Mouse (Mus musculus) heart, adult 11 months (tissue): Measurements from ENCODE around the gene Tstd2.

ENCODE experiments used
- DNase-seq: peaks from one replicate; pipeline ENCODE4 v3.0.0; 2022

Gene Tstd2

GRCm38 (mm10) chr4:46138287-46139222 lies at the start of gene Tstd2, which contains the start of gene Ncbp1:
Gene Tstd2, minus strand, starts transcription at chr4:46138694.
Gene Ncbp1, plus strand, starts transcription at chr4:46138613.
- peak; percentile 99 for DNase-seq

- DNase-seq = no peak
Observed at GRCm38 (mm10) chr4:46186466-46186865, 48.0 kb upstream of the Tstd2 start.

DNA sequence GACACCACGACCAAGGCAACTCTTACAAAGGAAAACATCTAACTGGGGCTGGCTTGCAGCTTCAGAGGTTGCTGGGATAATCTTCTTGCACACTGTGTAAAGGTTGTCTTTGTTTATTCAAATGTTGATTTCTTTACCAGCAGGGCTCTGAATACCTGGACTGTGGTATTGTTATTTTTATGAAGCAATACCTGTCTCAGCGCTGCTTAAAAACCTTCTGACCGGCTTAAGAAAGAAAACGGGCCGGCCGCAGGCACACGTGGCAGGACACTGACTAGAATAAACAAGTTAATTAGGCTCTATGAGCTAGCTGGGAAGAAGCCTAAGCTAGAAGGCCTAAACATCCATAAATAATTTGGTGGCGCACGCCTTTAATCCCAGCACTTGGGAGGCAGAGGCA lies 47.4 kb upstream of the Tstd2 start:
- no peak for DNase-seq

- no peak for DNase-seq
Observed at GRCm38 (mm10) chr4:46185423-46185822, 46.9 kb upstream of the Tstd2 start.

- no peak for DNase-seq
Observed at GRCm38 (mm10) chr4:46182181-46182580, 43.7 kb upstream of the Tstd2 start.

DNA sequence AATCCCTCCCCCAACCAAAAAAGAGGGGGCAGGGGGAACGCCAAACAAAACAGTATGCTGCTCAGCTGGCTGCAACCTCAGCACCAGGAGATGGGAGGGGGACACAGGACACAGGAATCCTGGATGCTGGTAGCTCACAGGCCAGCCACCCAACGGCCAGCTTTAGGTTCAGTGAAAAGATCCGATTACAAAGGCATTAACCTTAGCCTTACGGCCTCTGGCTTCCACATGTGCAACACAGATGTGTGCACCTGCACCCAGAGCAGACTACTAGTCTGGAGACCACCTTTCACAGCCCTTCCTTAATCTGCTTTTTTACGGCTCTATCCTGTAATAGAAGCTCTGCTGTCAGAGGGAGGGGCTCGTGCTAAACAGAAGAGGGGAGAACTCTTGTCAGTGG lies 42.7 kb upstream of the Tstd2 start:
- peak; percentile 78 for DNase-seq

DNA sequence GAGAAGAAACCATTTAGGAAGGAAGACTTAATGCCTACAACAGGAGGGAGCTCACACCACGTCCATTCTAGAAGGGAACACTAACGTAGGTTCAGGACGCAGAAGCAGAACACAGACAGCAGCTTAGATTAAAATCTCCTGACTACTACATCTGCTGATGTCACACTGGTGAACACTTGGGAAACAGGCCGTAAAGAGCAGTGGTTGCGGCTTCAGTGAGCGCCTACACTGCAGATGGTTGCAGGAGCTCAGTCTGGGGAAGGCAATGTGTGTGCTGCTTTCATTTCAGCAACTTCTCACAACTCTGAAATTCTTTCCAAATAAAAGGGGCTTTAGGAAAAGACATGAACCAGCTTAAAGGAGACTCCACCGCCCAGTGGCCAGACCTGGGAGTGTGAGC lies 39.0 kb upstream of the Tstd2 start:
- DNase-seq = no peak

DNA sequence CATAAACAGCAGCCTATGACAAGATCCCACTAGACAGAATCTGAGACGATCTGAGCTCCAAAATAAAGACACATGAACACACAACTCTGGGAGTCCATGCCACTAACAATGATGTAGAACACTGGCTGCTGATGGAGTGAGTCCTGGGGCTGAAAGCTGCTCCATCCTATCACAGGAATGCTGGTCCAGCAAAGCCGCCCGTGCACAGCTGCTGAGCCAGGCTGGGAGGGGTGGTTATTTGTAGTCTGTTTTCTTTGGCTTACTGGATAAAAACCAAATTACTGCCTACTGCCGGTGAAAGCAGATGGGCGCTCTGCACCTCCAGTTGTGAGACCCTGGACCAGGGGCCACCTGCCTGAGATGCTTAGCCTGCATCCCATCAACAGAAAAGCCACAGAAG lies 38.5 kb upstream of the Tstd2 start:
- no peak for DNase-seq

- no peak for DNase-seq
Observed at GRCm38 (mm10) chr4:46176313-46176712, 37.8 kb upstream of the Tstd2 start.

DNA sequence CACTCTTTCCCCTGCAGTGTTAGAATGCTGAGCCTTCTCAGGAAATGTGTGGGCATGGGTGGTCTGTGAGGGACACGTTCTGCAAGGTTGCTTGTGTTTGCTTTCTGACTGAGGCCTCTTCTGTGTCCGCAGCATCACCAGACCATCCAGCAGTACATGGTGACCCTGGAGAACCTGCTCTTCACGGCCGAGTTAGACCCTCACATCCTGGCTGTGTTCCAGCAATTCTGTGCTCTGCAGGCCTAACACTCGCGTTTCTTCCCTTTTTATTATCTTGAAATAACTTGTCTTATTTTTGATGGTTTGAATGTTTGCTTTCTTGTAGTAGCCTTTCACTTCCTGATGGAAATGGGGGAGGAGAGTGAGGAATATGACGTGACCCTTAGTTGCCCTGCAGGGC lies 33.3 kb upstream of the Tstd2 start:
- DNase-seq = peak; percentile 76

DNA sequence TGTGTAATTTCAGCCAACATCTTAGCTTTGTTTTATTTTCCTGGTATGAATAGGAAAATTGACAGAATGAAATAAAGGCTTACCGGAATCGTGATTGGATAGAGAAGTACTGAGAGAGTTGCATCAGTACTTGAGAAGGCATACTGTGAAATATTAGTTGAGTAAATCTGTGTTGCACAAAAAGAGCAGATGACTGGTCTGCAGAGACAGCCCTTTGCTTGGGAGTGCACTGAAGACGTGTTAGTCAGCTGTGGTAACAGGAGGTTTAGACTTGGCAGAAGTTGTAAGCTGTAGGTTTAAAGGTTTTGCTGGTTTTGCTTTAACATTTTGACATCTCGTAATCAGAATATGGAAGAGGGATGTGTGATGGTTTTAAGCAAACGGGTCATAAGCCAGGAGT lies 27.3 kb upstream of the Tstd2 start:
- no peak for DNase-seq

GRCm38 (mm10) chr4:46164027-46164426 lies 25.5 kb upstream of the Tstd2 start:
- no peak for DNase-seq

DNA sequence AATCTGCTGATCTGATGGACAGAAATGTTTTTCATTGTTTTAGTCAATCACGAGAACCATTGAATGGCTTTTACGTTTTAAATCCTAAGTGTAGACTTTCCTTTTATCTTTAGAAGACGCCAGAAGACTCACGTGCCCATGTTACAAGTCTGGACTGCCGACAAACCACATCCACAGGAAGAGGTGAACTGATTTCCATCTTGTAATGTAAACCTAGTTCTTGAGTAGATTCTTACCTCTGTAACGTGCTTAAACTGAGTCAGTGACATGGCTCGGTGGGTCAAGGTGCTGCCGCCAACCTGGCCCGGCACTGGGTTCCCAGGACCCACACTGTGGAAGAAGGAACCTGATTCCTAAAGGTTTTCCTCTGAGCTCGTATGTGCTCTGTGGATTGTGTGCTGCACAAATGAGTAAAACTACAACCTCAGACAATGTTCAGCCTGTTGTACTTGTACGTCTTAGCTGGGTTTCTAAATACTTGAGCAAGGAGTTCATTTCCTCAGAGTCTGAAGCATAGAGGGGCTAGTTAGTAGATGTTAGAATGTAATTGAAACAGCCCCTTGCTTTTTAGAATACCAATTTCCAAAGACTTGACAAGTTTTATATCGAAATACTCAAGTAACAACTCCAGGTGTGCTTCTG lies 13.5 kb upstream of the Tstd2 start:
- no peak for DNase-seq

GRCm38 (mm10) chr4:46146881-46147280 lies 8.4 kb upstream of the Tstd2 start:
- no peak for DNase-seq

GRCm38 (mm10) chr4:46144323-46144722 lies 5.8 kb upstream of the Tstd2 start:
- no peak for DNase-seq

- DNase-seq = peak; percentile 85
Observed at GRCm38 (mm10) chr4:46137629-46138286, 736 bp downstream of the Tstd2 start.

- DNase-seq = no peak
Observed at GRCm38 (mm10) chr4:46131791-46132190, 6.7 kb downstream of the Tstd2 start.

DNA sequence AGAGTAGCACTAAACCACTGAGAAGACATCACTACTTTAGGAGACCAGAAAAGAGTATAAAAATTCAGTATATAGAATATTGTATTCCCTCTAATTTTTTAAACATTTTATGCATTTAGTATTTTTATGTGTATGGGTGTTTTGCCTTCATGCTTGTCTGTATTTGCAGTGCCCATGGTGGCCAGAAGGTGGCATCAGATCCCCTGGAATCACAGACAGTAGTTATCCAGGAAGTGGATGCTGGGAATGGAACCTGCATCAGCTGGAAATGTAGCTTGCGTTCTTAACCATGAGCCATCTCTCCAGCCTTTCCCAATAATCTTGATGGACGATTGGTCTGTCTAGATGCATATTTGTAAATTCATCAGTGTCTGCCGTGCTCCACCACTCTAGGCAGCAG lies 8.3 kb downstream of the Tstd2 start:
- DNase-seq = peak; percentile 80

DNA sequence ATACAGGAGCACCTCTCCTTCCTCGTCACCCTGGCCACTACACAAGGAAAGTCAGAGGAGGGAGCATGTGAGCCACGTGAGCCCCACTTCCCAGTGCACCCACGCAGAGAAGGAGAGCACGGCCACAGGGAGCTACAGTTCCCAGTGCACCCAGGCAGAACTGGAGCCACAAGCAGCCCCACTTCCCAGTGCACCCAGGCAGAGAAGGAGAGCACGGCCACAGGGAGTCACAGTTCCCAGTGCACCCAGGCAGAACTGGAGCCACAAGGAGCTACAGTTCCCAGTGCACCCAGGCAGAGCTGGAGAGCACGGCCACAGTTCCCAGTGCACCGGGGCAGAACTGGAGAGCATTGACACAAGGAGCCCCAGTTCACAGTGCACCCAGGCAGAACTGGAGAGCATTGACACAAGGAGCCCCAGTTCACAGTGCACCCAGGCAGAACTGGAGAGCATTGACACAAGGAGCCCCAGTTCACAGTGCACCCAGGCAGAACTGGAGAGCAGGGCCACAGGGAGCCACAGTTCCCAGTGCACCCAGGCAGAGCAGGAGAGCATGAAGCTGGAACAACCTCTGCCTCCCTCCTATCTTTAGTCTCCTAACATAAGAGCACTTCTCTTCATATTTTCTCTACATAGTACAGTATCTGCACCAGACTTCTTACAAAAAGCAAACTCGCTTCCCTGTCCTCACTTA lies 9.0 kb downstream of the Tstd2 start:
- peak; percentile 72 for DNase-seq

GRCm38 (mm10) chr4:46126541-46126940 lies 12.0 kb downstream of the Tstd2 start:
- peak; percentile 92 for DNase-seq

DNA sequence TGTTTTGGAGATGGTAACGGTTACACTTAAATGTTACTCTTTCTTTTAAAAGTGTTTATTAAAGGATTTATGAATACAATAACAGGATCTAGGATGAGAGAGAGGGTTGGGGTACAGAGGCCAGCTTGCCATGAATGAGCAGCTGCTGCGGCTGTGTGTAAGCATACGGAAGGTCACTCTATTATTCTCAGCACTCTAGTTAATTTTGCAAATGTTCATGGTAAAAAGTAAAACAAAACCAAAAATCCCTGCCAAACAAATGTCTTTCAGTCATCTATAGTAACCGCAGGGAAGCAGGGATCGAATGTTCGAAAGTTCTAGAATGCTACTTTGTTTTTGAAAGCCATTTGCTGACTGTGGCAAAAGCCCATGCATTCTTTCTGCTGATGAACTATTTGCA lies 15.1 kb downstream of the Tstd2 start:
- DNase-seq = peak; percentile 69

DNA sequence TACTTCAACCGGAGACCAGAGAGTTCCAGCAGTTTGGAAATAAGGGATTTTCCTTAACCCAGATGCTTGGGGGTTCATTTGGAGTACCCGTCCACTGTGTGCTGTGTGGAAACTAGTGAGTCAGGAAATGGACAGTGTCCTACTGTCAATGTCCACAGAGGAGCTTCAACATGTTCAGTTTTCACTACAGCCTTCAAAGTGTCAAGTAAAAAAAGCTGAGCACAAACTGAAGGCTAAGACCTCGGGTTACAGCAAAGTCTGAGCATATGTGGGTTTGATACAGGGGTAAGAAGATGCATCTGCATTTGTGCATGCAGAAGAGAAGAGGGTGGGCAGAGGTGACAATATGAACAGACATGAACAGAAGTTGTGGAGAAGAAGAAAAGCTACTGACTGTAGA lies 17.7 kb downstream of the Tstd2 start:
- DNase-seq = peak; percentile 76

DNA sequence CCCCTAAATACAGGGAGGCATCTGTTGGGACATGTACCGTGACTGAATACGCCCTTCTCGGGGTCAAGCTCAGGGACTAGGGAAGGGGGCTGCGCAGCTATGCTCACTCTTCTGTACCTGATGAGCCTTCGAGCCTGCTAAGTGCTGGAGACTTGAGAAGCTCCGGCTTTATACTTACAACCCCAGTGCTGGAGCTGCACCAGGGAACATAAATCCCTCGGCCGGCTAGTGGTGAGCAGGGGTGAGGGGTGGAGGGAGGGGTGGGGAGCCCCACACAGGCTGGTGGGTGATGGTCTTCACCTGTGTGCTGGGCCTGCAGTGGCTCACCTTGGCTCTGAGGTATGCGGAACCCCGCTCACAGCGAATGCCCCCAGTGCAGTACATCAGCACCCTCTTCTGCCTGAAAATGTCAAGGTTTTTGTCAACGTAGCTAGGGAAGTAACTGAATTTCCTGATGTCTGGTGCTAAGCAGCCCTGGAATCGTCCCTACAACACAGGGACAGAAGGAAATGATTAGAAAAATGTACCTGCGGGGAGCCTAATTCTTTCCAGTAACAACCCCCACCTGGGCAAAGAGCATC lies 18.9 kb downstream of the Tstd2 start:
- DNase-seq = peak; percentile 87
